In the genomic region with DNA sequence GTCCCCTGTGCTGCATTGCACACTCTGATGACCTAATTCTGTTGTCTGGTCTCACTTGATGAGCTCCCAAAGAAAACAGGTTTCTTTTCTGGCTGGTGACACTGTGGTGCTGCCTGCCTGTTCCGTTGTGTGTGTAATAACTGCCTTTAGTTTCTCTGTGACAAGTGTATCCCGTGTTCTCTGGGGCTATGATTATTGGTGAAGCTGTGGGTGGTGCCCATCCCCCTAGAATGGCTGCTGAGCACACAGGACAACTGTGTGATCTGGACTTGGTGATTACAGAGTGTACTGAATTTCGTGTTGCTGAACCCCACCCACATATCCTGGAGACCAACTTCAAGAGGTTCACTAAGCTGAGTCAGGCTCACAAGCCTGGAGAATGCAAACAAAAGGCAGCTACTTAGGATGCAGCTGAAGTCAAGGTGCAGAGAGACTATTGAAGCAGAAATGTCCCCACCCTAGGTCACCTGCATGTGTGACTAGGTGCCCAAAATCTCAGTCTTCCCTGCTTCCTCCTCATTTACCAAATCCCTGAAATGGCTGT, we compare ENCODE assay signal across 21 mouse cellular contexts. TPM values are rescaled to one million over a fixed set of nuclear protein-coding genes. Genes with fewer than 3 reads are reported as not detected.
DNase-seq lines count a peak whose midpoint lies in the region; ATAC-seq and TF ChIP-seq lines count a peak whose summit lies in the region.
"Had no signal": no experiment of that assay in that cellular context is flagged by ENCODE, and none has a peak within 500 bp of the region (broad histone marks: within the 10 kb centered on the region; RNA-seq: fewer than 3 reads in every experiment).

No protein-coding gene starts in this region.

- H3K9me3 ChIP-seq in lung, embryonic 16.5 days (ENCODE audit: control insufficient read depth, low read length) = no peaks in the 10 kb centered on the region
- H3K9me3 ChIP-seq: embryonic facial prominence, embryonic 15.5 days; forebrain, embryonic 15.5 days; hindbrain, embryonic 13.5 days had no signal

- H3K4me3 ChIP-seq in lung, embryonic 16.5 days (ENCODE audit: low read length) = no peak overlapping the region
- H3K4me3 ChIP-seq in lung, adult 2 months (replicated peaks; ENCODE audit: extremely low read depth, low read depth, low read length) = no peak overlapping the region
- H3K4me3 ChIP-seq: embryonic facial prominence, embryonic 15.5 days; forebrain, embryonic 15.5 days; hindbrain, embryonic 13.5 days had no signal

- ATAC-seq in lung, embryonic 16.5 days (ENCODE audit: low read depth) = 0 out of 2 replicates have a peak, but pooled peaks have one; percentile 38
- ATAC-seq: forebrain, embryonic 15.5 days; hindbrain, postnatal 0 days had no signal

- no peaks in the 10 kb centered on the region for H3K27me3 ChIP-seq in lung, embryonic 16.5 days (ENCODE audit: control insufficient read depth, insufficient read depth, low read depth, low read length)
- H3K27me3 ChIP-seq: CH12.LX; embryonic facial prominence, embryonic 15.5 days; forebrain, embryonic 15.5 days; hindbrain, embryonic 13.5 days had no signal

- WGBS in lung, embryonic 16.5 days = 42% methylated on average over 3 of the region's 3 CpGs
- WGBS in lung, adult 2 months = 39% methylated on average over 3 of the region's 3 CpGs

- H3K9ac ChIP-seq in lung, embryonic 16.5 days (ENCODE audit: low read length) = no peak overlapping the region
- H3K9ac ChIP-seq: embryonic facial prominence, embryonic 15.5 days; forebrain, embryonic 15.5 days; hindbrain, embryonic 13.5 days had no signal

- TF ChIP-seq POLR2A in lung, adult 2 months (IDR thresholded peaks at IDR 0.05; ENCODE audit: borderline replicate concordance, extremely low read depth, low read depth, low read length) = no peak

- H3K4me1 ChIP-seq in lung, embryonic 16.5 days (replicated peaks; ENCODE audit: control insufficient read depth, insufficient read depth, low read length) = peaks cover 2% of the 10 kb centered on the region; the same call in 1 of the 2 replicates
- H3K4me1 ChIP-seq in lung, adult 2 months (ENCODE audit: control insufficient read depth, insufficient read depth, low read length) = no peaks in the 10 kb centered on the region; the same call in 1 of the 2 replicates
- H3K4me1 ChIP-seq: embryonic facial prominence, embryonic 15.5 days; forebrain, embryonic 15.5 days; hindbrain, embryonic 13.5 days had no signal

- H3K27ac ChIP-seq in lung, embryonic 16.5 days (ENCODE audit: low read length) = no peak overlapping the region
- H3K27ac ChIP-seq: embryonic facial prominence, embryonic 15.5 days; forebrain, embryonic 15.5 days; hindbrain, embryonic 13.5 days; hindbrain, postnatal 0 days had no signal

- peak; percentile 4 for DNase-seq in layer of hippocampus, adult 9-11 months
- DNase-seq in layer of hippocampus, postnatal 36 days = no peak
- DNase-seq in lung, adult 2 months = no peak
- DNase-seq in brain, adult 2 months (ENCODE audit: low read depth, low spot score) = peak; percentile 84
- DNase-seq in right cerebral cortex, postnatal 36 days (ENCODE audit: low spot score in 2 of 2) = no peak
- DNase-seq in left cerebral cortex, postnatal 10 days (ENCODE audit: extremely low spot score in 1 of 2, low spot score in 2 of 2) = no peak
- DNase-seq: adrenal gland, adult 8-10 months; adrenal gland, postnatal 36 days; cerebellum, adult 11 months; cerebellum, adult 8-10 months; cerebellum, postnatal 14 days; embryo, embryonic 11 days; gastrocnemius, postnatal 10 days; heart, postnatal 10 days; heart, postnatal 4 days had no signal

- H3K36me3 ChIP-seq in lung, embryonic 16.5 days (ENCODE audit: control insufficient read depth, insufficient read depth, low read length) = no peaks in the 10 kb centered on the region
- H3K36me3 ChIP-seq: embryonic facial prominence, embryonic 15.5 days; forebrain, embryonic 15.5 days; hindbrain, embryonic 13.5 days had no signal

- H3K4me2 ChIP-seq in lung, embryonic 16.5 days (ENCODE audit: low read depth, low read length) = no peak overlapping the region
- H3K4me2 ChIP-seq: embryonic facial prominence, embryonic 15.5 days; forebrain, embryonic 15.5 days; hindbrain, embryonic 13.5 days had no signal

- no peak for TF ChIP-seq CTCF in lung, adult 2 months (IDR thresholded peaks at IDR 0.05; ENCODE audit: insufficient read depth, low read length)

- intact Hi-C loops in left cerebral cortex, postnatal 10 days (cut with DNase I) = no loop called here

RNA-seq across cellular contexts. Expression of gene Vipr2, which starts 18.9 kb away (rescaled TPM):
- total RNA-seq in layer of hippocampus, postnatal 36 days (2021) = 1 to 10 TPM in 1 of 2 experiments, under 1 TPM in 1; 0.50 to 1.6 TPM
- 2.8 and 2.9 TPM in 2 replicates for polyA plus RNA-seq in lung, embryonic 16.5 days (2015; fragmentation: Nextera tagmentation; extraction: Ambion mirVana)
- polyA plus RNA-seq in lung, adult 2 months (2012; rRNA removed) = 14.5 and 24.0 TPM in 2 replicates
- 1 to 10 TPM; 2.0 to 2.3 TPM for total RNA-seq in left cerebral cortex, postnatal 10 days (2021)

RNA-seq across cellular contexts. Expression of gene Zfp386, which starts 48.9 kb away (rescaled TPM):
- 10 to 100 TPM; 32.9 to 33.3 TPM for total RNA-seq in layer of hippocampus, postnatal 36 days (2021)
- polyA plus RNA-seq in lung, embryonic 16.5 days (2015; fragmentation: Nextera tagmentation; extraction: Ambion mirVana) = 42.6 and 42.8 TPM in 2 replicates
- polyA plus RNA-seq in lung, adult 2 months (2012; rRNA removed) = 3.8 and 5.1 TPM in 2 replicates
- 10 to 100 TPM; 40.4 to 40.8 TPM for total RNA-seq in left cerebral cortex, postnatal 10 days (2021)

Comparison
In these comparisons a context has a peak if more than half of its experiments do, and no peak if none do; other contexts are left out.
1. DNase-seq: peak in layer of hippocampus, adult 9-11 months (single experiment) and brain, adult 2 months (single experiment); none in layer of hippocampus, postnatal 36 days (0 of 2), lung, adult 2 months (single experiment), right cerebral cortex, postnatal 36 days (0 of 2) and left cerebral cortex, postnatal 10 days (0 of 2).